In the genomic region with DNA sequence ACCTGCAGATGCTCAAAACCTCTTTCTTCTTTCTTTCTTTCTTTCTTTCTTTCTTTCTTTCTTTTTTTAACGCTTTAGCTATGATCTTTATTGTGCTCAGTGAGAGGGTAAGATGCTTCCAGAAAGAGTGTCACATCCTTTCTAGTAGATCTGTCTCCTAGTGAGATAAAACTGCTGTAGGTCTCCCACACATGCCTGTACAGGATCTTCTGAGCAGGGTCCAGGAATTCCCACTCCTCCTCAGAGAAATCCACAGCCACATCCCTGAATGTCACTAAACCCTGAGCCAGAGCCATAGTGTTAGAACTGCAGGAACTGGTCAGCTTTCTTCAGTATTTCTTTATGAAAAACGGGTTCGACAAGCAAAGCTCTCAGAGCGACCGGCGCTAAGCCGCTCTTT, we compare ENCODE assay signal across 16 mouse cellular contexts.
"Had no signal": no experiment of that assay in that cellular context is flagged by ENCODE, and none has a peak within 500 bp of the region (broad histone marks: within the 10 kb centered on the region; RNA-seq: fewer than 3 reads in every experiment).

No protein-coding gene starts in this region.

- DNase-seq: retina, postnatal 1 day; right cerebral cortex, adult 18-20 months; right cerebral cortex, postnatal 14 days; right cerebral cortex, postnatal 25 days; right cerebral cortex, postnatal 4 days; spleen, adult 18-20 months; thymus, adult 18-20 months; thymus, adult 2 months; thymus, postnatal 14 days; thymus, postnatal 25 days; thymus, postnatal 36 days; thymus, postnatal 4 days had no signal

- H3K4me3 ChIP-seq: neural tube, embryonic 13.5 days; neural tube, embryonic 15.5 days; stomach, embryonic 15.5 days had no signal

- H3K27ac ChIP-seq: neural tube, embryonic 13.5 days; neural tube, embryonic 15.5 days; stomach, embryonic 15.5 days; stomach, postnatal 0 days had no signal
